8 mouse cellular contexts compared by ENCODE assay signal in the genomic region with DNA sequence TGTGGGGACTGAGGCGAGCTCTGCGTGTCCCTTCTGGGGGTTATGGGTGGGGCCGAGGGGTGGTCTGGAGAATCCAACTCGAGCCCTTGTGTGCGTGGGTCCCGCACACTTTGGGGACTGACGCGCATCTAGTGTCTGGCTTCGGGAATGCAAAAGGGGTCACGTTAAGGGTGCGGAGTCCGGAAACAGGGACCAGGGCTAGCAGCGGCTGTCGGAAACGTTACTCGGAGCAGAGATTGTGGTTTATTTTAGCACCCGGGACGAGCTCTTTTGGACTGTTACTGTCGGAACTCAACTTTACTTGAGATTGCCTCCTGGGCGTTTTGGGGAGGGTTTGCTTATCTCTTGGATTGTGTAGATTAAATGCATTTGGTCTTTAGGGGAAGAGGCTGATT. TPM values are rescaled to one million over a fixed set of nuclear protein-coding genes. Genes with fewer than 3 reads are reported as not detected.
DNase-seq lines count a peak whose midpoint lies in the region; ATAC-seq and TF ChIP-seq lines count a peak whose summit lies in the region.

No protein-coding gene starts in this region.

- peak overlapping the region; percentile 93 for H3K9ac ChIP-seq in hindbrain, embryonic 13.5 days
- H3K9ac ChIP-seq in midbrain, embryonic 15.5 days: peak overlapping the region; percentile 86

- H3K4me3 ChIP-seq in left cerebral cortex, adult 2 months: peak overlapping the region; percentile 77
- H3K4me3 ChIP-seq in forebrain, embryonic 10.5 days: peak overlapping the region; percentile 90
- peak overlapping the region; percentile 85 for H3K4me3 ChIP-seq in hindbrain, embryonic 13.5 days
- H3K4me3 ChIP-seq in midbrain, embryonic 15.5 days: peak overlapping the region; percentile 80

- peak; percentile 18 to 38 for DNase-seq in left cerebral cortex, adult 2 months (ENCODE audit: extremely low spot score in 1 of 2, low spot score in 2 of 2)
- DNase-seq in left cerebral cortex, postnatal 10 days (ENCODE audit: extremely low spot score in 1 of 2, low spot score in 2 of 2): no peak
- peak; percentile 48 for DNase-seq in MN1 (ENCODE audit: low spot score)
- DNase-seq in forebrain, embryonic 10.5 days (ENCODE audit: extremely low spot score, low spot score): peak; percentile 38
- DNase-seq in liver: peak; percentile 9
- DNase-seq in layer of hippocampus, adult 9-10 months (ENCODE audit: low spot score): no peak

- peak overlapping the region; percentile 84 for H3K4me2 ChIP-seq in hindbrain, embryonic 13.5 days
- H3K4me2 ChIP-seq in midbrain, embryonic 15.5 days: peak overlapping the region; percentile 86

- peak overlapping the region; percentile 95 for H3K27ac ChIP-seq in left cerebral cortex, adult 2 months
- peak overlapping the region; percentile 96 for H3K27ac ChIP-seq in forebrain, embryonic 10.5 days
- H3K27ac ChIP-seq in hindbrain, embryonic 13.5 days: peak overlapping the region; percentile 94
- H3K27ac ChIP-seq in midbrain, embryonic 15.5 days: peak overlapping the region; percentile 92

- no peak for TF ChIP-seq CTCF in left cerebral cortex, adult 2 months (IDR thresholded peaks at IDR 0.05)

- intact Hi-C loops in left cerebral cortex, adult 2 months (cut with DNase I): loop anchor here (2.0 to 5.0 kb wide), 3 partner anchors 36 to 140 kb away; no protein-coding TSS in a partner anchor
- intact Hi-C loops in left cerebral cortex, postnatal 10 days (cut with DNase I): loop anchor here (5.0 kb wide), 1 partner anchor 40 kb away; no protein-coding TSS in a partner anchor

- no peak for ATAC-seq in hindbrain, embryonic 13.5 days (ENCODE audit: low FRiP score)
- peak; percentile 2; the same call in 1 of the 2 replicates for ATAC-seq in midbrain, embryonic 15.5 days (replicated peaks)

- no peaks in the 10 kb centered on the region for H3K9me3 ChIP-seq in forebrain, embryonic 10.5 days
- no peaks in the 10 kb centered on the region for H3K9me3 ChIP-seq in hindbrain, embryonic 13.5 days
- H3K9me3 ChIP-seq in midbrain, embryonic 15.5 days: no peaks in the 10 kb centered on the region

- H3K27me3 ChIP-seq in forebrain, embryonic 10.5 days (ENCODE audit: poor library complexity, severe bottlenecking): no peaks in the 10 kb centered on the region
- H3K27me3 ChIP-seq in hindbrain, embryonic 13.5 days: no peaks in the 10 kb centered on the region
- no peaks in the 10 kb centered on the region for H3K27me3 ChIP-seq in midbrain, embryonic 15.5 days (replicated peaks)

- no peaks in the 10 kb centered on the region for H3K36me3 ChIP-seq in forebrain, embryonic 10.5 days (replicated peaks)
- no peaks in the 10 kb centered on the region for H3K36me3 ChIP-seq in hindbrain, embryonic 13.5 days
- H3K36me3 ChIP-seq in midbrain, embryonic 15.5 days (replicated peaks): no peaks in the 10 kb centered on the region

- 0% methylated on average over 20 of the region's 20 CpGs for WGBS in forebrain, embryonic 10.5 days
- under 1% methylated on average over 20 of the region's 20 CpGs for WGBS in hindbrain, embryonic 13.5 days
- 0% methylated on average over 20 of the region's 20 CpGs for WGBS in midbrain, embryonic 15.5 days

- peaks cover 21% of the 10 kb centered on the region for H3K4me1 ChIP-seq in forebrain, embryonic 10.5 days
- peaks cover 16% of the 10 kb centered on the region for H3K4me1 ChIP-seq in hindbrain, embryonic 13.5 days (replicated peaks)
- peaks cover 14% of the 10 kb centered on the region for H3K4me1 ChIP-seq in midbrain, embryonic 15.5 days

RNA-seq across cellular contexts. Expression of gene Map4, which starts 1.1 kb away (rescaled TPM):
- 100 to 1,000 TPM; 365 to 381 TPM for total RNA-seq in left cerebral cortex, adult 2 months (2021)
- total RNA-seq in left cerebral cortex, postnatal 10 days (2021): 100 to 1,000 TPM; 453 to 481 TPM
- 49.6 and 52.2 TPM in 2 replicates for polyA plus RNA-seq in forebrain, embryonic 10.5 days (2016; fragmentation: Nextera tagmentation; extraction: Ambion mirVana)
- 156 and 166 TPM in 2 replicates for polyA plus RNA-seq in hindbrain, embryonic 13.5 days (2015; fragmentation: Nextera tagmentation; extraction: Ambion mirVana)
- polyA plus RNA-seq in midbrain, embryonic 15.5 days (2015; fragmentation: Nextera tagmentation; extraction: Ambion mirVana): 167 and 181 TPM in 2 replicates

RNA-seq across cellular contexts. Expression of gene Cdc25a, which starts 57.0 kb away (rescaled TPM):
- 1 to 10 TPM; 5.5 to 6.9 TPM for total RNA-seq in left cerebral cortex, adult 2 months (2021)
- 1 to 10 TPM; 5.6 to 6.6 TPM for total RNA-seq in left cerebral cortex, postnatal 10 days (2021)
- 42.2 and 45.5 TPM in 2 replicates for polyA plus RNA-seq in forebrain, embryonic 10.5 days (2016; fragmentation: Nextera tagmentation; extraction: Ambion mirVana)
- 18.0 and 18.5 TPM in 2 replicates for polyA plus RNA-seq in hindbrain, embryonic 13.5 days (2015; fragmentation: Nextera tagmentation; extraction: Ambion mirVana)
- 12.4 and 14.7 TPM in 2 replicates for polyA plus RNA-seq in midbrain, embryonic 15.5 days (2015; fragmentation: Nextera tagmentation; extraction: Ambion mirVana)

Comparison
In these comparisons a context has a peak if more than half of its experiments do, and no peak if none do; other contexts are left out.
1. DNase-seq: peak in left cerebral cortex, adult 2 months (2 of 2), MN1 (single experiment), forebrain, embryonic 10.5 days (single experiment) and liver (single experiment); none in left cerebral cortex, postnatal 10 days (0 of 2) and layer of hippocampus, adult 9-10 months (single experiment).
2. Peak in every context shown above with its lines, with median percentiles within 50 percentile points of each other: H3K27ac ChIP-seq and H3K4me3 ChIP-seq.